Mouse (Mus musculus) megakaryocyte, embryonic 14.5 days (primary cell): ENCODE data around the gene Rap1gap.

Experiments
- FLI1 ChIP-seq: IDR thresholded peaks from 2 replicates; pipeline ENCODE4 v1.6.1; 2012; ENCODE audit warnings: low read length, inconsistent platforms, mixed read lengths
- GATA1 ChIP-seq: IDR thresholded peaks from 3 replicates; pipeline ENCODE4 v1.6.1; 2012; ENCODE audit warnings: mixed read lengths, low read length, inconsistent platforms, borderline replicate concordance

DNA sequence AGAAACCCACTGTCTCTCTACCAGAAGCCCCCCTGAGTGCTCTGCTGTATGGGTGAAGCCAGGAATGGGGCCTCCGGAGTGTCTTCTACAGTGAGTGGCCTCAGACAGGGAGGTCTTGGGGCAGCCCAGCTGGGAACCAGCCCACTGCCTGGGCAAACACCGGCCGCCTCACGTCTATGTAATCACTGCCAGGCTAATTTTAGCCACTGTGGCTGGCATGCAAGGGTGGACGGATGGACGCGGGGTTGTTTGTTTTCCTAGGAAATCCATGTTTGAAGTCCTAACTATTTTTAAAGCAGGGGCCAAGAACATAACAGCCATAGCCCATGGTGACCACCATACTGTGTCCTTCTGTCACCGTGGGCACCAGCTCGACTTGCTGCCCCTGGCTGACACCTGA, 85.6 kb downstream of the Rap1gap start:
- TF ChIP-seq GATA1 (no peak), FLI1 (no peak)
